Mouse (Mus musculus) erythroblast, embryonic 14.5 days (primary cell): ENCODE data around the gene Sars.

Source experiments
- GATA1 ChIP-seq: IDR thresholded peaks from 2 replicates; pipeline ENCODE4 v1.6.1; 2012; ENCODE audit warnings: low read length, inconsistent platforms, mixed read lengths
- TAL1 ChIP-seq: IDR thresholded peaks from 3 replicates; pipeline ENCODE4 v1.6.1; 2012; ENCODE audit warnings: low read length, inconsistent platforms, mixed read lengths

GRCm38 (mm10) chr3:108467760-108468159, 22.8 kb upstream of the Sars start:
- TF ChIP-seq TAL1 = no peak
- TF ChIP-seq GATA1 = no peak
